Mouse (Mus musculus) MEL (cell line): ENCODE data around the gene Wipf1.

Experiments used
- CHD2 ChIP-seq: IDR thresholded peaks from 2 replicates; pipeline ENCODE4 v1.6.1; 2011; ENCODE audit warnings: low read length, improper control_type of control experiment
- CTCF ChIP-seq, 3 experiments: IDR thresholded peaks in 2 of 3; conservative IDR thresholded peaks in 1 of 3; 2 replicates each; pipeline ENCODE4 v1.5.1; 2011 to 2012; ENCODE audit warnings: low read length in 3 of 3, low read depth in 2 of 3, mild to moderate bottlenecking in 2 of 3, improper control_type of control experiment in 1 of 3, inconsistent platforms in 1 of 3, mixed read lengths in 1 of 3, moderate library complexity in 1 of 3; ENCODE audit not compliant: control insufficient read depth in 1 of 3, insufficient read depth in 1 of 3, poor library complexity in 1 of 3, severe bottlenecking in 1 of 3
- GATA1 ChIP-seq: IDR thresholded peaks from 2 replicates; pipeline ENCODE4 v1.6.1; 2011; ENCODE audit warnings: low read depth, low read length, improper control_type of control experiment
- HCFC1 ChIP-seq: IDR thresholded peaks from 2 replicates; pipeline ENCODE4 v1.6.1; 2012; ENCODE audit warnings: low read depth, mild to moderate bottlenecking, inconsistent platforms, low read length, improper control_type of control experiment, moderate library complexity
- JUND ChIP-seq: IDR thresholded peaks from 2 replicates; pipeline ENCODE4 v1.6.1; 2011; ENCODE audit warnings: low read depth, mild to moderate bottlenecking, improper control_type of control experiment, low read length
- MYC ChIP-seq: IDR thresholded peaks from 2 replicates; pipeline ENCODE4 v1.6.1; 2011; ENCODE audit warnings: low read depth, mild to moderate bottlenecking, low read length, improper control_type of control experiment, moderate library complexity
- POLR2A ChIP-seq, 2 experiments: IDR thresholded peaks; 2 replicates each; pipeline ENCODE4 v1.6.1; 2011 to 2012; ENCODE audit warnings: low read length in 2 of 2, mild to moderate bottlenecking in 2 of 2, control low read depth in 1 of 2, improper control_type of control experiment in 1 of 2, low read depth in 1 of 2, moderate library complexity in 1 of 2; ENCODE audit not compliant: control insufficient read depth in 1 of 2, insufficient read depth in 1 of 2, poor library complexity in 1 of 2
- POLR2AphosphoS2 ChIP-seq: IDR thresholded peaks from 2 replicates; pipeline ENCODE4 v1.6.1; 2011; ENCODE audit warnings: low read length, improper control_type of control experiment
- UBTF ChIP-seq: IDR thresholded peaks from 2 replicates; pipeline ENCODE4 v1.6.1; 2012; ENCODE audit warnings: low read depth, mild to moderate bottlenecking, inconsistent platforms, low read length, improper control_type of control experiment, moderate library complexity, borderline replicate concordance; ENCODE audit not compliant: insufficient read depth
- ZMIZ1 ChIP-seq: IDR thresholded peaks from 2 replicates; pipeline ENCODE4 v1.6.1; 2012; ENCODE audit warnings: low read depth, mild to moderate bottlenecking, inconsistent platforms, low read length, improper control_type of control experiment, moderate library complexity
- ZNF384 ChIP-seq: IDR thresholded peaks from 2 replicates; pipeline ENCODE4 v1.6.1; 2012; ENCODE audit warnings: low read depth, mild to moderate bottlenecking, inconsistent platforms, low read length, improper control_type of control experiment

- TF ChIP-seq ZMIZ1 (no peak), POLR2A (IDR thresholded peaks at IDR 0.05; ENCODE audit: control insufficient read depth in 1 of 2, insufficient read depth in 1 of 2, low read depth in 1 of 2, low read length in 2 of 2, poor library complexity in 1 of 2) (no peak), POLR2AphosphoS2 (no peak), UBTF (no peak), MYC (no peak), CTCF (IDR thresholded peaks at IDR 0.05 in 2 of 3, conservative IDR thresholded peaks at IDR 0.05 in 1 of 3; ENCODE audit: control insufficient read depth in 1 of 3, insufficient read depth in 1 of 3, low read depth in 2 of 3, low read length in 3 of 3, poor library complexity in 1 of 3, severe bottlenecking in 1 of 3) (no peak), ZNF384 (no peak), HCFC1 (no peak), JUND (no peak), CHD2 (no peak), GATA1 (no peak)
Measured at GRCm38 (mm10) chr2:73470146-73470630, 59.3 kb downstream of the Wipf1 start.
